Mouse (Mus musculus) myocyte (in vitro differentiated cells): Measurements from ENCODE around the gene Grb10. TPM values are rescaled to one million over a fixed set of nuclear protein-coding genes. Genes with fewer than 3 reads are reported as not detected.

Experiments
- H3K27me3 ChIP-seq: one replicate; pipeline ENCODE4 v1.6.1; 2011; ENCODE audit not compliant: control insufficient read depth, insufficient read depth, insufficient read length
- H3K36me3 ChIP-seq: one replicate; pipeline ENCODE4 v1.6.1; 2011; ENCODE audit not compliant: control insufficient read depth, insufficient read depth
- H3K4me2 ChIP-seq: one replicate; pipeline ENCODE4 v1.6.1; 2011; ENCODE audit warnings: low read depth, control low read depth
- H3K4me3 ChIP-seq: one replicate; pipeline ENCODE4 v1.5.1; 2011; ENCODE audit warnings: mild to moderate bottlenecking, control low read depth, moderate library complexity
- H3K79me2 ChIP-seq: one replicate; pipeline ENCODE4 v1.6.1; 2011; ENCODE audit not compliant: control insufficient read depth, insufficient read depth
- H3ac ChIP-seq: one replicate; pipeline ENCODE4 v1.6.1; 2011; ENCODE audit not compliant: control insufficient read depth, insufficient read length
- CEBPB ChIP-seq: IDR thresholded peaks from 2 replicates; pipeline ENCODE4 v1.6.1; 2011; ENCODE audit warnings: mild to moderate bottlenecking, moderate library complexity; ENCODE audit not compliant: poor library complexity, insufficient read depth, severe bottlenecking
- E2F4 ChIP-seq: IDR thresholded peaks from one replicate; pipeline ENCODE4 v1.6.1; 2011; ENCODE audit warnings: mild to moderate bottlenecking, control low read depth, moderate library complexity; ENCODE audit not compliant: insufficient read depth
- MAX ChIP-seq: IDR thresholded peaks from one replicate; pipeline ENCODE4 v1.6.1; 2011; ENCODE audit warnings: low read depth, mild to moderate bottlenecking, control low read depth
- MYOD1 ChIP-seq, 3 experiments: IDR thresholded peaks; one replicate each; pipeline ENCODE4 v1.6.1; 2011; ENCODE audit warnings: control low read depth in 2 of 3, low read depth in 2 of 3, mild to moderate bottlenecking in 2 of 3, moderate library complexity in 1 of 3; ENCODE audit not compliant: insufficient read length in 2 of 3, control insufficient read depth in 1 of 3
- MYOG ChIP-seq, 3 experiments: IDR thresholded peaks; one replicate each; pipeline ENCODE4 v1.6.1; 2011; ENCODE audit warnings: control low read depth in 2 of 3, low read depth in 2 of 3, mild to moderate bottlenecking in 2 of 3; ENCODE audit not compliant: insufficient read length in 2 of 3, control insufficient read depth in 1 of 3, insufficient read depth in 1 of 3
- POLR2A ChIP-seq: IDR thresholded peaks from one replicate; pipeline ENCODE4 v1.6.1; 2011; ENCODE audit warnings: low read depth, mild to moderate bottlenecking, control low read depth, moderate library complexity; ENCODE audit not compliant: insufficient read length
- POLR2AphosphoS2 ChIP-seq: IDR thresholded peaks from one replicate; pipeline ENCODE4 v1.6.1; 2011; ENCODE audit warnings: low read depth, control low read depth; ENCODE audit not compliant: insufficient read length
- REST ChIP-seq: IDR thresholded peaks from one replicate; pipeline ENCODE4 v1.6.1; 2011; ENCODE audit warnings: mild to moderate bottlenecking, control low read depth, moderate library complexity; ENCODE audit not compliant: insufficient read depth, insufficient read length
- SRF ChIP-seq: IDR thresholded peaks from one replicate; pipeline ENCODE4 v1.6.1; 2011; ENCODE audit warnings: low read depth; ENCODE audit not compliant: control insufficient read depth, insufficient read length
- TCF12 ChIP-seq: IDR thresholded peaks from one replicate; pipeline ENCODE4 v1.6.1; 2011; ENCODE audit warnings: mild to moderate bottlenecking, control low read depth; ENCODE audit not compliant: poor library complexity, insufficient read depth, severe bottlenecking
- TCF3 ChIP-seq: IDR thresholded peaks from one replicate; pipeline ENCODE4 v1.6.1; 2011; ENCODE audit warnings: low read depth, control low read depth; ENCODE audit not compliant: insufficient read length
- USF1 ChIP-seq: IDR thresholded peaks from one replicate; pipeline ENCODE4 v1.6.1; 2011; ENCODE audit warnings: low read depth, mild to moderate bottlenecking, control low read depth, moderate library complexity
- polyA plus RNA-seq: library from polyadenylated mRNA; unstranded; fragments of >200 nt; fragmentation: generic; extraction: Trizol; gene quantifications from one replicate; pipeline ENCODE4 v1.2.1, GENCODE M21; 2012; ENCODE audit warnings: missing spikeins

The Grb10 gene
- polyA plus RNA-seq, 1 experiment = 0.59 TPM

DNA sequence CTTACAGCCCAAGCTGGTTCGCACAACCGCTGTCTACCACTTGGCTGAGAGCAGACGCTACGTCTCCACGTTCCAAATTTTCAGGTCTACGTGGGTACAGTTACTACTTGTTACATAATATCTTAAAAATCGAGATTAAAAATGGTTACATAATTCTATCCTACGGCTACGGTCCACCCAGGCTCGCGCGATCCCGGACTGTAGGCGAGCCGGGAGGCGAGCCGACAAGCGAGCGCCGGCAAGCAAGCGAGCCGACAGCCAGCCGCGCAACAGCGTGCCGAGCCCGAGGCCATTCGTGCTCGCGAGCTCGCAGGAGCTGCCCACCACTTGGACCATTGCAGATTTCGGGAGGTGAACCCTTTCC, 13.1 kb downstream of the Grb10 start:
- no peaks in the 10 kb centered on the region for H3K27me3 ChIP-seq
- no peak overlapping the region for H3K4me3 ChIP-seq
- no peaks in the 10 kb centered on the region for H3K36me3 ChIP-seq
- no peak overlapping the region for H3ac ChIP-seq
- no peak overlapping the region for H3K4me2 ChIP-seq
- no peaks in the 10 kb centered on the region for H3K79me2 ChIP-seq
- TF ChIP-seq MYOG (IDR thresholded peaks at IDR 0.05; ENCODE audit: control insufficient read depth in 1 of 3, insufficient read depth in 1 of 3, insufficient read length in 2 of 3, low read depth in 2 of 3) (no peak), E2F4 (no peak), SRF (no peak), POLR2AphosphoS2 (no peak), MAX (no peak), TCF12 (no peak), REST (no peak), MYOD1 (IDR thresholded peaks at IDR 0.05; ENCODE audit: control insufficient read depth in 1 of 3, insufficient read length in 2 of 3, low read depth in 2 of 3) (no peak), POLR2A (no peak), CEBPB (no peak), USF1 (no peak), TCF3 (no peak)

DNA sequence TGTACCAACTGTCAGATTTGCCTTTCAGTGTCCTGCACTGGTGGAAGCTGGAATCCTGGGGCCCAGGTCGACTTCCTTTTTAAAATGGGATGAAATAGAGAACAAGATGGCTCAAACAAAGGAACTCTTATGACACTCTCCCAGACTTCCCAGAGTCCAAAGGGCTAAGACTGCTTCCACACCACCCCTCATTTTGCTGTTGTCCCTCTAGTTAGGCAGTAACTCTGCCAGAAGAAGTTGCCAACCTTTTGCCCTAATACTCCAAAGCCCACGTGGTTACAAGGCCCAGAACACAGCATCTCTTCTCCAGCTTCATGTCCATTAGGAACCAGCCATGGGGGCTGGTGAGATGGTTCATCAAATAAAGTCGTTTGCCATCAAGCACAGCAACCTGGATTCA, 15.4 kb downstream of the Grb10 start:
- Histone ChIP-seq H3K4me2 (no peak overlapping the region), H3K4me3 (no peak overlapping the region), H3K79me2 (no peaks in the 10 kb centered on the region), H3ac (no peak overlapping the region), H3K36me3 (no peaks in the 10 kb centered on the region), H3K27me3 (no peaks in the 10 kb centered on the region)
- TF ChIP-seq MYOG (IDR thresholded peaks at IDR 0.05; ENCODE audit: control insufficient read depth in 1 of 3, insufficient read depth in 1 of 3, insufficient read length in 2 of 3, low read depth in 2 of 3) (no peak), MYOD1 (IDR thresholded peaks at IDR 0.05; ENCODE audit: control insufficient read depth in 1 of 3, insufficient read length in 2 of 3, low read depth in 2 of 3) (no peak), CEBPB (no peak), SRF (no peak), POLR2AphosphoS2 (no peak), TCF12 (no peak), REST (no peak), MAX (no peak)

DNA sequence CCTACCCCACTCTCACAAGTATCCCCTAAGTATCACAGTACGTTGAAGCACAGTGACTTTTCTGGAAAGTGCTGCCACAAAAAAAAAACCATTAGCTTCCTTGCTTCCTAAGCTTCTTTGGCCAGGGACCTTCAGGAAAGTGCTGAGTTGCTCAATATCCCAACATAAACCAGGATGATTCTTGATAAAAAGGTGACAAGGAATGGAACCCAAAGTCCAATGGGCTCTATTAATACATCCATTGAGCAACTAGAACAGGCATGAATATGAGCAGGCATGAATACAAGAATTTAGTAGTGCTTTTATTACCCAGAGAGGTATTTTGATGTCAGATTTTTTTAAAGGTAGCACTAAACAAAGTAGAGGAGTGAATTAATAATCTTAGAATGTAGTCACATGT, 18.8 kb downstream of the Grb10 start:
- H3K36me3 ChIP-seq = no peaks in the 10 kb centered on the region
- H3ac ChIP-seq = no peak overlapping the region
- no peak overlapping the region for H3K4me2 ChIP-seq
- no peaks in the 10 kb centered on the region for H3K79me2 ChIP-seq
- H3K4me3 ChIP-seq = no peak overlapping the region
- H3K27me3 ChIP-seq = no peaks in the 10 kb centered on the region
- TF ChIP-seq USF1 = no peak
- no peak for TF ChIP-seq POLR2A
- no peak for TF ChIP-seq POLR2AphosphoS2
- TF ChIP-seq TCF12 = no peak
- no peak for TF ChIP-seq SRF
- TF ChIP-seq MYOD1 (IDR thresholded peaks at IDR 0.05; ENCODE audit: control insufficient read depth in 1 of 3, insufficient read length in 2 of 3, low read depth in 2 of 3) = no peak
- no peak for TF ChIP-seq TCF3
- no peak for TF ChIP-seq E2F4
- no peak for TF ChIP-seq REST
- TF ChIP-seq MAX = no peak
- TF ChIP-seq CEBPB = no peak
- TF ChIP-seq MYOG (IDR thresholded peaks at IDR 0.05; ENCODE audit: control insufficient read depth in 1 of 3, insufficient read depth in 1 of 3, insufficient read length in 2 of 3, low read depth in 2 of 3) = no peak

DNA sequence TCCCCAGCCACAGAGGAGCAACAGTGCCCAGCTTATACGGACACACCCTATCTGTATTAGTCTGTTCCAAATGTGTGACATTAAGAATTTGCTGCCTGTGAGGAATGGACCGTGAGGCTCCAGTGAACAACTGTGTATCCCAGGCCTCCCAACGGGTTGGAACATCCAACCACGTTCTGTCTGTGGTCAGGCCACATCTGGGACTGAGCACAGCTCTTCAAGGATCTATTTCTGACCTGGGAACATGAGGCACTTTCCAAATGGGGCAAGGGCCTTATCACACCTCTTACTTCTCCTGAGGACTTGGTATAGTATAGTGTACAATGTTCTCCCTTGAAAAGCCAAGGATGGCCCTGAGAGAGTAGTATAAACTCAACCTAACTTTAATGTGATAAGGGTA, 19.9 kb downstream of the Grb10 start:
- no peak overlapping the region for H3K4me3 ChIP-seq
- H3K4me2 ChIP-seq = no peak overlapping the region
- TF ChIP-seq REST (no peak), USF1 (no peak), POLR2A (no peak), MAX (no peak), E2F4 (no peak), TCF3 (no peak), SRF (no peak), MYOD1 (IDR thresholded peaks at IDR 0.05; ENCODE audit: control insufficient read depth in 1 of 3, insufficient read length in 2 of 3, low read depth in 2 of 3) (no peak)
- no peaks in the 10 kb centered on the region for H3K27me3 ChIP-seq
- H3ac ChIP-seq = no peak overlapping the region
- no peaks in the 10 kb centered on the region for H3K36me3 ChIP-seq
- no peaks in the 10 kb centered on the region for H3K79me2 ChIP-seq

DNA sequence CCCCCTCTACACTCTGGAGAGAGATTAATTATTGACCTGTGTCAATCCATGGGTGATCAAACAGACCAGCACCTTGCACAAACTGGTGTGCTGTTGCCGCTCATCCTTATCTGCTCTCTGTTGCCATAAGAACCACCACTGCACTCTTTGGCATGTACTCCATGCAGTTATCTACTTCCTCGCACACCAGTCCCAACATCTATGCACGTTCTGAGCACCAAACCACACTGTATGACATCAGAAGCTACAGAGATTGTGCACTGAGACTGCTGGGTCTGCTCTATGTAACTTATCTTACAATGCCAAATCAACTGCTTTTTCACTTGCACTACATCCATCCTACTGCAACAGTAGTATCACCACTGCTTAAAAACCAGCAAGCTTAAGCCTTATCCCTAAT, 28.4 kb downstream of the Grb10 start:
- Histone ChIP-seq H3K27me3 (no peaks in the 10 kb centered on the region), H3K79me2 (no peaks in the 10 kb centered on the region), H3K4me3 (no peak overlapping the region), H3K4me2 (no peak overlapping the region), H3K36me3 (no peaks in the 10 kb centered on the region), H3ac (no peak overlapping the region)
- TF ChIP-seq MYOG (IDR thresholded peaks at IDR 0.05; ENCODE audit: control insufficient read depth in 1 of 3, insufficient read depth in 1 of 3, insufficient read length in 2 of 3, low read depth in 2 of 3) = no peak
- TF ChIP-seq POLR2A = no peak
- no peak for TF ChIP-seq SRF
- no peak for TF ChIP-seq POLR2AphosphoS2
- no peak for TF ChIP-seq USF1
